Comparison of ENCODE assay signal across 1 mouse cellular context in the genomic region with DNA sequence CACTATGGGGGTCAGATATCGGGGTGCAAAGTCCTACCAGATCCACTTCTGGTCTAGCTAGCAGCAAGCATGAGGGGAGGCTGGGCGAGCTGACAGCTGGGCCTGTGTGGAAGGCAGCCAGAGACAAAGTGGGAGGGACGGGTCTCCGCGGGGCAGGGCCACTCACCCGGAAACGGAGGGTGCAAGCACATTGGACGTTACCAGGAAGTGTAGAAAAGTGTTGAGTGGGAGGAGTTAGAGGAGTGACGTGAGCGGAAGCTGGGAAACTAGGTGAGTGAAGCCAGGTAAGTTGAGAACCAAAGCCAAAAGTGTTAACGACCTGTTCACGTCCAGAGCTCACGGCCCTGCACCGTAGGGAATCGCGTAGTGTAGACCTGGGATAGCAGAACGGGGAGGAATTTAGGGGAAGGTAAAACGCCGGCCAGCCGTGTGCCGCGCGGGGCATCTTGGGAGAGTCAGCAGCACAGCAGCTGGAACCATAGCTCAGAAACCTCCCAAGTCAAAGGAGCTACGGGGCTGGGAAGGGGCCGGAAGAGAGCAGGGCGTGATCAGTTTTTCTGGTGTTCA.
TF ChIP-seq lines count a peak whose summit lies in the region.

A gene (plus strand): TSS at position 237 of the 567 bp plus-strand sequence.

TF ChIP-seq in CH12.LX, 34 proteins besides CTCF, POLR2A, EP300 and RAD21 (continued from another document):
- TF ChIP-seq KAT2A (IDR thresholded peaks at IDR 0.05; ENCODE audit: insufficient replicate concordance, low read length), result 0 out of 2 replicates have a peak, but pooled peaks have one; percentile 61
- no peak for TF ChIP-seq ZKSCAN1 (IDR thresholded peaks at IDR 0.05; ENCODE audit: borderline replicate concordance, low read depth, low read length)
- TF ChIP-seq MYC (IDR thresholded peaks at IDR 0.05; ENCODE audit: low read depth, low read length), result peak; percentile 81; the same call in 1 of the 2 replicates
- TF ChIP-seq IRF4 (IDR thresholded peaks at IDR 0.05; ENCODE audit: low read depth, low read length), result peak; percentile 48
- TF ChIP-seq MXI1 (IDR thresholded peaks at IDR 0.05; ENCODE audit: low read depth, low read length), result peak; percentile 88
- no peak for TF ChIP-seq ZMIZ1 (IDR thresholded peaks at IDR 0.05; ENCODE audit: low read depth, low read length)
- peak; percentile 78 for TF ChIP-seq HCFC1 (IDR thresholded peaks at IDR 0.05; ENCODE audit: low read depth, low read length)
- TF ChIP-seq JUN (IDR thresholded peaks at IDR 0.05; ENCODE audit: insufficient read depth, low read depth, low read length), result no peak
- peak; percentile 71 for TF ChIP-seq MAZ (IDR thresholded peaks at IDR 0.05; ENCODE audit: low read depth, low read length)
- no peak for TF ChIP-seq GABPA (IDR thresholded peaks at IDR 0.05; ENCODE audit: insufficient replicate concordance, low read depth, low read length)
- TF ChIP-seq BHLHE40 (IDR thresholded peaks at IDR 0.05; ENCODE audit: low read depth, low read length), result no peak
- TF ChIP-seq SMC3 (IDR thresholded peaks at IDR 0.05; ENCODE audit: low read depth, low read length), result no peak; the same call in 1 of the 2 replicates
- no peak for TF ChIP-seq MAFK (IDR thresholded peaks at IDR 0.05; ENCODE audit: insufficient replicate concordance, low read length)
- TF ChIP-seq ETS1 (conservative IDR thresholded peaks at IDR 0.05; ENCODE audit: low read depth, low read length), result peak; percentile 36; the same call in 1 of the 2 replicates
- TF ChIP-seq USF1 (IDR thresholded peaks at IDR 0.05; ENCODE audit: low read depth, low read length), result no peak
- 0 out of 2 replicates have a peak, but pooled peaks have one; percentile 46 for TF ChIP-seq CHD2 (IDR thresholded peaks at IDR 0.05; ENCODE audit: low read length)
- no peak for TF ChIP-seq USF2 (conservative IDR thresholded peaks at IDR 0.05; ENCODE audit: low read depth, low read length)
- peak; percentile 55; the same call in 1 of the 2 replicates for TF ChIP-seq CHD1 (IDR thresholded peaks at IDR 0.05; ENCODE audit: low read depth, low read length)
- no peak for TF ChIP-seq ZNF384 (IDR thresholded peaks at IDR 0.05; ENCODE audit: low read depth, low read length)
- peak; percentile 74 for TF ChIP-seq TBP (conservative IDR thresholded peaks at IDR 0.05; ENCODE audit: low read depth, low read length)
